Mouse (Mus musculus) telencephalon, adult 2 months (tissue): ENCODE results near the gene Gal3st4.
"Not testable (repeated sequence)": the region's sequence is repeated elsewhere in the genome, so short reads cannot be mapped to it uniquely, and the experiment has no call there.

Experiments used
- DNase-seq: peaks from one replicate; pipeline ENCODE4 v3.0.0-alpha.2; 2011; ENCODE audit warnings: low read depth, low spot score

The Gal3st4 gene

DNA sequence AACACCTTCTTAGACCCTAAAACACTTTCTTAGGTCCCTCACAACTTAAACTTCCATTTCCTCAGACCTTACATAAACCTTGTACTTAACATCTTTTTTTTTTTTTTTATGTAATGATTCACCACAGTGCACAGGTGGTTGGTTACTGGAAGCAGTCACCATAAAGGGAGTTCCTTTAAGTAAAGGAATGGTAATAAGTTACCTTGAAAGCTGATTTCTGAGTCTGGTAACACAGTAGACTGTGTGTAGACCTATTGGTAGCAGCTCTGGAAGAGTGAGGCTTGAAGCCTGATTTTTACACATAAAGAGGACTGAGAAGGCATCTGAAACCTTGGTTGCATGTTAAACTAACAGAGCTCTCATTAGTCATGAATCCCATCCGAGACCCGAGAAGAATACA lies 52.8 kb downstream of the Gal3st4 start:
- DNase-seq = no peak

DNA sequence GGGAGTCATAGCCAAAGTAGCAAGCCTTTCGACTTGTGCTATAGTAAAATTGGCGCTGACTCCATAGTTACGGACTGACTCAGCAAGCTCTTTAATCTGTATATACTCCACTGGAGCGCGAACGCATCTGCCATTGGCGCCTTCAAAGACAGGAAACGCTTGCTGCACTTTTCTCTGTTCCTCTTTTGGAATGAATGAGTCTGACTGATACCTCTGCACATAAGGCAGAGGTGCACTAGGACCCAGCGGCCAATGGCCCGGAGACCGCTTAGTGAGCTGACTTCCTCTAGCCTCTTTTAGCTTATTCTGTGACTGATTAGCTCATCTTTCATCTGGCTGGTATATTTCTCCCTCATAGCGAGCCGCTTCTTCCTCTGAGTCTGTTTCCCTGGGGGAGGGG lies 56.0 kb downstream of the Gal3st4 start:
- DNase-seq = not testable (repeated sequence)
